Mouse (Mus musculus) MEL (cell line): ENCODE data around the gene Faiml.

Experiments
- CTCF ChIP-seq, 3 experiments: IDR thresholded peaks in 2 of 3; conservative IDR thresholded peaks in 1 of 3; 2 replicates each; pipeline ENCODE4 v1.5.1; 2011 to 2012; ENCODE audit warnings: low read length in 3 of 3, low read depth in 2 of 3, mild to moderate bottlenecking in 2 of 3, improper control_type of control experiment in 1 of 3, inconsistent platforms in 1 of 3, mixed read lengths in 1 of 3, moderate library complexity in 1 of 3; ENCODE audit not compliant: control insufficient read depth in 1 of 3, insufficient read depth in 1 of 3, poor library complexity in 1 of 3, severe bottlenecking in 1 of 3
- JUND ChIP-seq: IDR thresholded peaks from 2 replicates; pipeline ENCODE4 v1.6.1; 2011; ENCODE audit warnings: low read depth, mild to moderate bottlenecking, improper control_type of control experiment, low read length
- POLR2A ChIP-seq, 2 experiments: IDR thresholded peaks; 2 replicates each; pipeline ENCODE4 v1.6.1; 2011 to 2012; ENCODE audit warnings: low read length in 2 of 2, mild to moderate bottlenecking in 2 of 2, control low read depth in 1 of 2, improper control_type of control experiment in 1 of 2, low read depth in 1 of 2, moderate library complexity in 1 of 2; ENCODE audit not compliant: control insufficient read depth in 1 of 2, insufficient read depth in 1 of 2, poor library complexity in 1 of 2
- USF1 ChIP-seq: IDR thresholded peaks from 2 replicates; pipeline ENCODE4 v1.6.1; 2014; ENCODE audit warnings: low read depth, mild to moderate bottlenecking, inconsistent platforms, low read length, improper control_type of control experiment, moderate library complexity
- ZKSCAN1 ChIP-seq: IDR thresholded peaks from 2 replicates; pipeline ENCODE4 v1.6.1; 2012; ENCODE audit warnings: low read depth, mild to moderate bottlenecking, inconsistent platforms, low read length, improper control_type of control experiment, moderate library complexity

DNA sequence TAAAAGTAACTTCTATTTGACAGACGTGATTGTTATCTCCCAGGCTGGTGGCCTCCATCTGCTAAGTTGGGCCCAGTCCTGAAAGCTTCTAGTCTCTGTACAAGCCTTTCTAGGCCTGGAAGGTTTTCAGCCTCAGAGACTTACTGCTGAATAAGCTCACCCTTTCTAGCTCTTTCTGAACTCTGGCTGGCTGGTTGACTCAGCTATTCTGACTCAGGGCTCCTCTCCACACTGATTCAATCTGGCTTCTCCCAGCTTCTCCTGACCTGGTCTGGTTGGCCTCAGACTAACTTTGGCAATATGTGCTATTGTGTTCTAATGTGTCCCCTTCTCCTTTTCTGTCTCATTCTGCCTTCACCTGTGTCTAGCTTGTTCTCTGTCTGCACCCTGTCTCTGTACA is 2.2 kb upstream of the Faiml start:
- no peak for TF ChIP-seq POLR2A (IDR thresholded peaks at IDR 0.05; ENCODE audit: control insufficient read depth in 1 of 2, insufficient read depth in 1 of 2, low read depth in 1 of 2, low read length in 2 of 2, poor library complexity in 1 of 2)
- no peak for TF ChIP-seq ZKSCAN1
- no peak for TF ChIP-seq JUND
- no peak for TF ChIP-seq USF1
- TF ChIP-seq CTCF (IDR thresholded peaks at IDR 0.05 in 2 of 3, conservative IDR thresholded peaks at IDR 0.05 in 1 of 3; ENCODE audit: control insufficient read depth in 1 of 3, insufficient read depth in 1 of 3, low read depth in 2 of 3, low read length in 3 of 3, poor library complexity in 1 of 3, severe bottlenecking in 1 of 3) = no peak
